Mouse (Mus musculus) E14TG2a.4 (cell line): Measurements from ENCODE around the gene Dip2a.
A peak's percentile ranks its signal among the peaks of the same experiment; 100 is the strongest.

Experiments used
- CTCF ChIP-seq: conservative IDR thresholded peaks from 2 replicates; pipeline ENCODE4 v1.5.1; 2014; ENCODE audit warnings: low read length
- NANOG ChIP-seq: IDR thresholded peaks from 2 replicates; pipeline ENCODE4 v1.6.1; 2014; ENCODE audit warnings: borderline replicate concordance, low read length, mixed read lengths
- POU5F1 ChIP-seq: IDR thresholded peaks from 2 replicates; pipeline ENCODE4 v1.6.1; 2014; ENCODE audit warnings: low read length, borderline replicate concordance

GRCm38 (mm10) chr10:76260358-76261059, 84.6 kb downstream of the Dip2a start:
- TF ChIP-seq CTCF = peak; percentile 31
- TF ChIP-seq POU5F1 = no peak
- TF ChIP-seq NANOG = no peak
